Mouse (Mus musculus): ENCODE data around the gene Myef2. TPM values are rescaled to one million over a fixed set of nuclear protein-coding genes. Genes with fewer than 3 reads are reported as not detected.
"Not testable (repeated sequence)": the region's sequence is repeated elsewhere in the genome, so short reads cannot be mapped to it uniquely, and the experiment has no call there.

Myef2 gene
- polyA plus RNA-seq, 1 experiment from 2014 or later, result 257 TPM

DNA sequence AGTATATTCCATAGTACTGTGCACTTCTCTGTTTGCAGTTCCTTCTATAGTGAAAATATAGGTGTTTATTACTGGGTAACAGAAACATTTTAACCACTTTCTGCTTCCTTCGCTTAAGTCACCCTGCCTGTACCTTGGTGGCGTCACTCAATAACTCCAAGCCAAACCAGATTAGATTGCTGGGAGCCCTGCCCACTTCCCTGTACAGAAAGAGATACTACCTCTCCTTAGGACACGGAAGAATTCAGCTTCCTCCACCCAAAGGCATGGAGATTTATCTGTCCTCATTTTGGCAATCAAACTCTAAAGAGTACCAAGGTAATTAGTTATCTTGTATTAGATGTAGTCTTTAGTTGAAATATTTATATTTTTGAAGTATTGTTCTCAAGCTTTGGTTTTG is 3.3 kb upstream of the Myef2 start:
- H3K9me3 ChIP-seq (ENCODE audit: control insufficient read depth, low read length), result no peaks in the 10 kb centered on the region
- H3K4me1 ChIP-seq (ENCODE audit: control insufficient read depth, insufficient read depth, low read length), result peaks cover 4% of the 10 kb centered on the region
- no peaks in the 10 kb centered on the region for H3K36me3 ChIP-seq (ENCODE audit: control insufficient read depth, insufficient read depth, low read length)
- ATAC-seq (ENCODE audit: low read depth), result no peak
- no peak overlapping the region for H3K4me3 ChIP-seq (ENCODE audit: low read depth, low read length)
- no peak overlapping the region for H3K4me2 ChIP-seq (ENCODE audit: low read depth, low read length)
- H3K27me3 ChIP-seq (ENCODE audit: control insufficient read depth, insufficient read depth, low read length), result no peaks in the 10 kb centered on the region
- WGBS, result 87% methylated on average over 3 of the region's 3 CpGs
- H3K9ac ChIP-seq (replicated peaks; ENCODE audit: low read depth, low read length), result no peak overlapping the region
- no peak overlapping the region for H3K27ac ChIP-seq (ENCODE audit: low read depth, low read length)

DNA sequence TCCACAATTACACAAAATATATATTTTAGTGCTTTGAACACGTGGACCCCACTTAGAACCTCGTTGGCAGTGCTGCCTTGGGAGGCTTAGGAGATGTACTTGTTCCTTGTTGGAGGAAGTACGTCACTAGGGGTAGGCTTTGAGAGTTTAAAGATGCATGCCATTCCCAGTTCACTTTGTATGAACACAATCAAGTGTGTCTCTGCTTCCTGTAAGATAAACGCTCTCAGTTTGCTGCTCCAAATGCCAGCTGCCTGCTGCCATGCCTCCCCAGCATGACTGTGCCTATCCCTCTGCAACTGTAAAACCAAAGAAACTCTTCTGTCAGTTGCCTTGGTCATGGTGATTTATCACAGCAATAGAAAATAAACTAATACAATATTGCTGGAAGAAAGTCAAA is 2.4 kb upstream of the Myef2 start:
- Histone ChIP-seq H3K4me3 (ENCODE audit: low read depth, low read length) (no peak overlapping the region), H3K4me2 (ENCODE audit: low read depth, low read length) (no peak overlapping the region), H3K36me3 (ENCODE audit: control insufficient read depth, insufficient read depth, low read length) (no peaks in the 10 kb centered on the region), H3K9me3 (ENCODE audit: control insufficient read depth, low read length) (no peaks in the 10 kb centered on the region), H3K27ac (ENCODE audit: low read depth, low read length) (no peak overlapping the region), H3K27me3 (ENCODE audit: control insufficient read depth, insufficient read depth, low read length) (no peaks in the 10 kb centered on the region), H3K9ac (replicated peaks; ENCODE audit: low read depth, low read length) (no peak overlapping the region), H3K4me1 (ENCODE audit: control insufficient read depth, insufficient read depth, low read length) (peaks cover 10% of the 10 kb centered on the region)
- ATAC-seq (ENCODE audit: low read depth), result no peak
- WGBS, result 38% methylated on average over 4 of the region's 4 CpGs

DNA sequence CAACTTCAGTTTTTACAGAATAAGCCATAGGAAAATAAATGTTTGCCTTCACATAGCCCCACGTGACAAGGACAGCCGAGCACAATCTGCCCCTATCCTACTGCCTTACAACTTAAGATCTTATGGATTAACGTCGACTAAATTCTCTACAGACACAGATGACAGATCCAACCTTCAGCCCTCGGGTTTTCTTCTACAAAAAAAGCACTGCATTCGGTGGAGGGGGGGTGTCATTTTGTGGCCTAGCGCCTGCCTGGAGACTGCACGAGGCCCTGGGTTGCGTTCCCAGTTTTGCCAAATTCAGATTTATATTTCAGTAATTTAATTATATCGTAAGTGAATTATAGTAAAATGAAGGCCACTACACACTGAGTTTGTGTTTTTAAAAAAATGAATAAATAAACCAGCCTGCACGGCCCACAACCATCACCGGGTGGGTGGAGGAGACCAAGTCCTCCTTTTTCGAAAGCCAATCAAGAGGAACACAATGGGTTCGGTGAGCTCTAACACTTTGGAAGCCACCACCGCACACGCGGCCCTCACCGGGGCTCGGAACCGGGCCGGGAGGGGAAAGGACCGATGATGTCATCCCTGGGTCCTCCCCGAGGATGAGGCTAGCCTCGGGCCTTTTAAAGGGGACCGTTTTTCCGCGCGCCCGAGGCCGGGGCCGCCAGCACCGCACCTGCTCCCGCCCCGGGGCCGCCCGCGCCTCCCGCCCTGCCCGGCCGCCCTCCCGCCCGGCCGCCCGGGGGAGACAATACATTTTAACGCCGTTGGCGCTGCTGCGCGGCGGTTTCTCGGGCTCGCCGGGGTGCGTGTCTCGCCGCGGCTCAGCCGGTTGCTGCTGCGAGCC is 611 bp downstream of the Myef2 start:
- peaks cover 14% of the 10 kb centered on the region for H3K4me1 ChIP-seq (ENCODE audit: control insufficient read depth, insufficient read depth, low read length)
- no peaks in the 10 kb centered on the region for H3K9me3 ChIP-seq (ENCODE audit: control insufficient read depth, low read length)
- WGBS, result under 1% methylated on average over 28 of the region's 59 CpGs
- H3K27ac ChIP-seq (ENCODE audit: low read depth, low read length), result peak overlapping the region; percentile 96
- H3K27me3 ChIP-seq (ENCODE audit: control insufficient read depth, insufficient read depth, low read length), result no peaks in the 10 kb centered on the region
- H3K4me2 ChIP-seq (ENCODE audit: low read depth, low read length), result peak overlapping the region; percentile 64
- ATAC-seq (ENCODE audit: low read depth), result peak; percentile 79
- H3K4me3 ChIP-seq (ENCODE audit: low read depth, low read length), result peak overlapping the region; percentile 73
- peak overlapping the region; percentile 99 for H3K9ac ChIP-seq (replicated peaks; ENCODE audit: low read depth, low read length)
- H3K36me3 ChIP-seq (ENCODE audit: control insufficient read depth, insufficient read depth, low read length), result no peaks in the 10 kb centered on the region

DNA sequence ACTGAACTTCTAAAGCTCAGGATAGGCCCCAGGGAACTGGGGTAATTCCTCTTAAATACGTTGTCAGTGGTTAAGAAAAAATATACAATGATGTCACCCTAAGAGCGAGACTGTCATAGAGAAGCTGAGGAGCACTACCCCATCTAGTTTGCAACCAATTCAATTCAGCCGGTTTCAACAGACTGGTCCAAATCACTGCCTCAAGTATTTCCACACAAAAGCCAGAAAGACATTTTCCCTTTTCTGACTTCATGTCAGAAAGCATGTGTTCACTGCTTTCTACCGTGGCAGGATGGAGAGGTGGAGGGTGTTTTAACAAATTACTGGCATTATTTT is 1.2 kb downstream of the Myef2 start:
- ATAC-seq (ENCODE audit: low read depth), result 0 out of 2 replicates have a peak, but pooled peaks have one; percentile 15

DNA sequence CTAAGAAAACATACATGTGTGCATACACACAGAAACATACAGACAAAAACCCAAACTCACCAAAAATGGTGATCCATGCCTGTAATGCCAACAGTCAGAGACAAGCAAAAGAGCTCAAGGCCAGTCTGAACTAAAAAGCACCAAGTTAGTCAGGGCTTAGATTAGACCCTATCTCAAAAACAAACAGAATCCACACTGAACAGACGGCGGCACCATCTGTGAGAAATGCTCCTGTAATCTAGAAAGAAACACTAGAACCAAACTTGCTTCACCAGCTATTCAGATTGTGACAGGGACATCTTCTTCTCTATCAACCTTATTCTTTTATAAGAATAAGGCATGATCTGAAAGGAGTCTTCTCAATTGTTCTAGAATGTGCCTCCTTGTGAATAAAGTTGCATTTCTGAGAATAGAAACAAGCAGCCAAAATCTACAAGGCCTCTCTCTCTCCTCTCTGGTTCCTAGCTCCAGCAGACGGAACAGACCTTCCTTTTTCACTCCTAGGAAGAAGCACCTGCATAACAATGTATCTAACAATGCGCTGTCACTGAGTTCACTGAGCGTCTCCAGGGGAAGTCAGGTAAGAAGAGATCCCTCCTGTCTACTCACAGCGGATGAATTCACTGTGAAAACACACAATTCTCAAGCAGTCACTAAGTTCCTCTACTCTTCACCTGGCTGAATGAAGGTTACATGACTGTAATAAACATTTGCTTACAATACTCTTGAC is 3.9 kb downstream of the Myef2 start:
- H3K9me3 ChIP-seq (ENCODE audit: control insufficient read depth, low read length), result no peaks in the 10 kb centered on the region
- no peak overlapping the region for H3K27ac ChIP-seq (ENCODE audit: low read depth, low read length)
- WGBS, result 71% methylated on average over 6 of the region's 6 CpGs
- no peaks in the 10 kb centered on the region for H3K27me3 ChIP-seq (ENCODE audit: control insufficient read depth, insufficient read depth, low read length)
- peaks cover 14% of the 10 kb centered on the region for H3K4me1 ChIP-seq (ENCODE audit: control insufficient read depth, insufficient read depth, low read length)
- ATAC-seq (ENCODE audit: low read depth), result no peak
- no peaks in the 10 kb centered on the region for H3K36me3 ChIP-seq (ENCODE audit: control insufficient read depth, insufficient read depth, low read length)
- H3K4me3 ChIP-seq (ENCODE audit: low read depth, low read length), result no peak overlapping the region
- no peak overlapping the region for H3K4me2 ChIP-seq (ENCODE audit: low read depth, low read length)
- no peak overlapping the region for H3K9ac ChIP-seq (replicated peaks; ENCODE audit: low read depth, low read length)

More for the DNA sequence above, 1.2 kb downstream of the Myef2 start:
- H3K27me3 ChIP-seq (ENCODE audit: control insufficient read depth, insufficient read depth, low read length), result no peaks in the 10 kb centered on the region
- peaks cover 14% of the 10 kb centered on the region for H3K4me1 ChIP-seq (ENCODE audit: control insufficient read depth, insufficient read depth, low read length)
- peak overlapping the region; percentile 73 for H3K4me3 ChIP-seq (ENCODE audit: low read depth, low read length)
- peak overlapping the region; percentile 64 for H3K4me2 ChIP-seq (ENCODE audit: low read depth, low read length)
- peak overlapping the region; percentile 99 for H3K9ac ChIP-seq (replicated peaks; ENCODE audit: low read depth, low read length)
- no peaks in the 10 kb centered on the region for H3K9me3 ChIP-seq (ENCODE audit: control insufficient read depth, low read length)
- no peaks in the 10 kb centered on the region for H3K36me3 ChIP-seq (ENCODE audit: control insufficient read depth, insufficient read depth, low read length)
- 6% methylated on average over 4 of the region's 4 CpGs for WGBS
- H3K27ac ChIP-seq (ENCODE audit: low read depth, low read length), result peak overlapping the region; percentile 96

DNA sequence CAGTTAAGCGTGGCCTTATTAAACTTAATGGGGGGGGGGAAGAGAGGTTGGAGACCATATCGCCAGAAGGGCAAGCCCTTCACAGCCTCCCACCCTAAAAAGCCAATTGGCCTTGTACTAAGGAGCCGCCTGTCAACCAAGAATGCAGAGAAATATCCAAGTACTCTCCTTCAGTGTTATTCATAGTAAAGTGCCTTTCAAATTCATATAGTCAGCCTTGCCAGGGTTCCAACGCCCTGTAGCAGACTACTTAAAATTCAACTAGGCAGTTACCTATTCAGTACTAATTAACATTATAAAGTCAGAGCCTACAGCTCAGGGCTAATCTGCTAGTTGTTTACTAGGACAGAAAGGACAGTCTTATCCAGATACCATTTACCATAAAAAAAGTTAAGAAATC is 16.9 kb downstream of the Myef2 start:
- H3K4me1 ChIP-seq (ENCODE audit: control insufficient read depth, insufficient read depth, low read length); H3K27ac ChIP-seq (ENCODE audit: low read depth, low read length); H3K9me3 ChIP-seq (ENCODE audit: control insufficient read depth, low read length); H3K27me3 ChIP-seq (ENCODE audit: control insufficient read depth, insufficient read depth, low read length); H3K9ac ChIP-seq (replicated peaks; ENCODE audit: low read depth, low read length); ATAC-seq (ENCODE audit: low read depth); H3K4me2 ChIP-seq (ENCODE audit: low read depth, low read length); H3K4me3 ChIP-seq (ENCODE audit: low read depth, low read length): not testable (repeated sequence)
- peaks cover 11% of the 10 kb centered on the region; the same call in 1 of the 2 replicates for H3K36me3 ChIP-seq (ENCODE audit: control insufficient read depth, insufficient read depth, low read length)
- 87% methylated on average over 4 of the region's 4 CpGs for WGBS

DNA sequence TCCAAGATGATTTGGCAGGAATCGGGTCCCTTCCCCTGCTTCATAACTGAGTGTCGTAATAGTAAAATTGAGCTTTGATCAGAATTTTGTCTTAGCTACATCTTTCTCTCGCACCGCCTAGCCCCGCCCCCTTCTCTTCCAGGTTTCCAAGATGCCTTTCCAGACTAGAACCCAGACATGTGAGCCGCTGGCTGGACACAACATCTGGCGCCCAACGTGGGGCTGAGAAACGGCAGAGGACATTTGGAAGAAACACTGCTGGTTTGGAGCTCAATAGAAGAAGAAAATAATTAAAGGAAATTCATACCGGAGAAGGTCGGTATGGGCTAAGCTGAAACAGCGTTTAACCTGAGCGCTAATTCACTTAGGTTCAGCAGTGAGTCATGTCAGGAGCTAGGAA is 19.0 kb downstream of the Myef2 start:
- not testable (repeated sequence) for ATAC-seq (ENCODE audit: low read depth); H3K4me1 ChIP-seq (ENCODE audit: control insufficient read depth, insufficient read depth, low read length); H3K9me3 ChIP-seq (ENCODE audit: control insufficient read depth, low read length); H3K36me3 ChIP-seq (ENCODE audit: control insufficient read depth, insufficient read depth, low read length); H3K4me3 ChIP-seq (ENCODE audit: low read depth, low read length); H3K27me3 ChIP-seq (ENCODE audit: control insufficient read depth, insufficient read depth, low read length); H3K4me2 ChIP-seq (ENCODE audit: low read depth, low read length); H3K9ac ChIP-seq (replicated peaks; ENCODE audit: low read depth, low read length); H3K27ac ChIP-seq (ENCODE audit: low read depth, low read length)
- 98% methylated on average over 13 of the region's 13 CpGs for WGBS

DNA sequence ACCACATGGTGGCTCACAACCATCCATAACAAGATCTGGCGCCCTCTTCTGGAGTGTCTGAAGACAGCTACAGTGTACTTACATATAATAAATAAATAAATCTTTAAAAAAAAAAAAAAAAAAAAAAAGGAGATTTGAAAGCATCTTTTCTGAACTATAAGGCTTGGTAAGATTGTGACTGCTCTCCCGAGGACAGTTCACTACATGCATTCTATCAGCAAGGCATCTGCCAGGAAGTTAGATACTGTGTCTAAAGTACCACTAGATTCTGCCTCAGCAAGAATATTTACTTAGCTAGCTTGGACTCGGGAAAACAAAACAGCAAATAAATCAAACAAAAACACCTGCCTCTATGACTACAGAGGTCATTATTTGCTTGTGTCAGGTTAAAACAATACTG is 31.3 kb downstream of the Myef2 start:
- H3K4me2 ChIP-seq (ENCODE audit: low read depth, low read length); H3K9ac ChIP-seq (replicated peaks; ENCODE audit: low read depth, low read length); ATAC-seq (ENCODE audit: low read depth); H3K4me3 ChIP-seq (ENCODE audit: low read depth, low read length); H3K4me1 ChIP-seq (ENCODE audit: control insufficient read depth, insufficient read depth, low read length); H3K9me3 ChIP-seq (ENCODE audit: control insufficient read depth, low read length); H3K27ac ChIP-seq (ENCODE audit: low read depth, low read length); H3K27me3 ChIP-seq (ENCODE audit: control insufficient read depth, insufficient read depth, low read length): not testable (repeated sequence)
- 78% methylated on average over 3 of the region's 3 CpGs for WGBS
- H3K36me3 ChIP-seq (ENCODE audit: control insufficient read depth, insufficient read depth, low read length), result peaks cover 26% of the 10 kb centered on the region; the same call in 1 of the 2 replicates

DNA sequence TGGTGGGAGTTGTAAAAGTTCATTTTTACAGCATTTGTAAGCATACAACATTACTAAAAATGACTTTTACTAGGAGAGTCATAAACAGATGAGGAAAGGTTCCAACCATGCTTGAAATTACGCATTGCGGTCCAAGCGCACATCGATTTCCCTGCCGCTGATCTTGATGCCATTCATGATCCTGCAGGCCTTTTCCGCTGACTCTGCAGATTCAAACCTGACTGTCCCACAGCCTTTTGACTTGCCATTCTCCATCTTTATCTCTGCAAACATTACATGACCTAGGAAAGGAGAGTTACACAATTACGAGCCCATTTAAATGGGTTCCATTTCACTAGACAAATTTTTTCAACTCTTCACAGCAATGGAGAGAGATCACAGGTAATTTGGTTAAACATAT is 34.7 kb downstream of the Myef2 start:
- Histone ChIP-seq H3K9ac (replicated peaks; ENCODE audit: low read depth, low read length) (no peak overlapping the region), H3K4me2 (ENCODE audit: low read depth, low read length) (no peak overlapping the region), H3K36me3 (ENCODE audit: control insufficient read depth, insufficient read depth, low read length) (peaks cover 27% of the 10 kb centered on the region; the same call in 1 of the 2 replicates), H3K4me1 (ENCODE audit: control insufficient read depth, insufficient read depth, low read length) (no peaks in the 10 kb centered on the region), H3K27ac (ENCODE audit: low read depth, low read length) (no peak overlapping the region), H3K9me3 (ENCODE audit: control insufficient read depth, low read length) (no peaks in the 10 kb centered on the region), H3K27me3 (ENCODE audit: control insufficient read depth, insufficient read depth, low read length) (no peaks in the 10 kb centered on the region), H3K4me3 (ENCODE audit: low read depth, low read length) (no peak overlapping the region)
- 84% methylated on average over 7 of the region's 7 CpGs for WGBS
- ATAC-seq (ENCODE audit: low read depth), result no peak
